Mouse (Mus musculus): ENCODE measurements around the gene Snx8. TPM values are rescaled to one million over a fixed set of nuclear protein-coding genes. Genes with fewer than 3 reads are reported as not detected.

Gene Snx8
- polyA plus RNA-seq, 1 experiment from 2014 or later: 7.9 TPM

DNA sequence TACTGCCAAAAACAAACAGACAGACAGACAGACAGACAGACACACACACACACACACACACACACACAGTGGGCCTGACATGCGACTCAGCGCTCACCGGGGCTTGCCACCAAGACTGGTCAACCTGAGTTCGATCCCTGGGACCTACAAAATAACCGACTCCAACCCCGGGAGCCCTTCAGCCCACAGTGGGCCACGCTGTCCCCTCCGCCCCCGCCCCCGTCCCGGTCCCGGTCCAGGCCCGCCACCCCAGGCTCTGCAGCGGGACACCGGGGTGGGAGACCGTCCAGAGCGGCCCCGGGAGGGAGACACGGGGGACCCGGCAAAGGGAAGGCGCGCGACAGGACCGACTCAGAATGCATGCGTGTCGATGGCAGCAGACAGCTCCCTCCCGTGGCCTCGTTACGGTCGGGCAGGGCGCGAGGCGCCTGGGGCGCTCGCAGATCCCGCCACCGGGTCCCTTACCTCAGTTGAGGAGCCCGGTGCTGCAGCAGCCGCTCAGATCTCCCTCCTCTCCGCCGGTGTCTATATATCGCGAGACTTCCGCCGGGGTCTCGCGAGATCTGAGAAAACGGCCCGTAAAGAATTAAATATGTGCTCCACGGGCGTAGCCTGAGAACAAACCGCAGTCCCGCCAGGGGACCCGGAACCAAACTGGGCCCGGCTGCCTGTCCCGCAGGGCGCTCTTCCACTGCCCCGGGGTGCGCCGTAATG is 67.9 kb downstream of the Snx8 start, which contains the start of the genes Mad1l1 and Nudt1:
Gene Mad1l1 (minus strand): TSS at position 511 of the 714 bp plus-strand sequence.
Gene Nudt1 (plus strand): TSS at position 615 of the 714 bp plus-strand sequence.
- H3K4me2 ChIP-seq (ENCODE audit: low read length): peak within 1 kb of the TSS; percentile 74
- ATAC-seq: peak; percentile 97
- H3K4me3 ChIP-seq (ENCODE audit: low read depth, low read length): peak within 1 kb of the TSS; percentile 60
- WGBS: under 1% methylated on average over 55 of the region's 60 CpGs
- 0 out of 2 replicates have a peak, but pooled peaks cover 5% of the 10 kb centered on the region for H3K36me3 ChIP-seq (ENCODE audit: control insufficient read depth, insufficient read depth, low read length)
- peaks cover 8% of the 10 kb centered on the region for H3K4me1 ChIP-seq (ENCODE audit: control insufficient read depth, insufficient read depth, low read length)
- DNase-seq (ENCODE audit: low spot score): peak; percentile 98
- peak within 1 kb of the TSS; percentile 61 for H3K27ac ChIP-seq (ENCODE audit: low read depth, low read length)
- peak within 1 kb of the TSS; percentile 99 for H3K9ac ChIP-seq (ENCODE audit: low read length)
- no peaks in the 10 kb centered on the region for H3K9me3 ChIP-seq (replicated peaks; ENCODE audit: control insufficient read depth, low read length)
- no peaks in the 10 kb centered on the region for H3K27me3 ChIP-seq (replicated peaks; ENCODE audit: control insufficient read depth, insufficient read depth, low read length)

DNA sequence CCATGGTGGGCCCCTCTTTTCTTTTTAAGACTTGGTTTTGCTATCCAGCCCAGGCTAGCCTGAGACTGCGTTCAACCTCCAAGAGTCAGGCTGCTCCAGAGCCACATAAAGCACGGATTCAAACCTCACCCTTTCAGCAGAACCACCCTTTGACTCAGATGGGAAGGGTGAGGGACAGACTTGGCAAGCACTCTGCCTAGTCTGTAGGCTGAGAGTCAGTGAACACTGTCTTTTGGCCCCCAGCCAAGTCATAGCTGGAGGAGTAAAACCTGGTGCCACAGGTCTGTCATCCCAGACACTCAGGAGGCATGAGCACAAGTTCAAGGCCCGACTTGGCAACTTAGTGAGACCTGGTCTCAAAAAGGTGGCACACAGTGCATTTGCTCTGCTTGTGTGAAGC is 72.3 kb downstream of the Snx8 start:
- H3K9ac ChIP-seq (ENCODE audit: low read length): no peak overlapping the region
- H3K27ac ChIP-seq (ENCODE audit: low read depth, low read length): no peak overlapping the region
- no peaks in the 10 kb centered on the region for H3K9me3 ChIP-seq (replicated peaks; ENCODE audit: control insufficient read depth, low read length)
- DNase-seq (ENCODE audit: low spot score): no peak
- H3K4me1 ChIP-seq (ENCODE audit: control insufficient read depth, insufficient read depth, low read length): peaks cover 8% of the 10 kb centered on the region
- no peak overlapping the region for H3K4me3 ChIP-seq (ENCODE audit: low read depth, low read length)
- ATAC-seq: no peak
- no peak overlapping the region for H3K4me2 ChIP-seq (ENCODE audit: low read length)
- no peaks in the 10 kb centered on the region for H3K27me3 ChIP-seq (replicated peaks; ENCODE audit: control insufficient read depth, insufficient read depth, low read length)
- peaks cover 32% of the 10 kb centered on the region for H3K36me3 ChIP-seq (ENCODE audit: control insufficient read depth, insufficient read depth, low read length)
- WGBS: 81% methylated on average over 3 of the region's 3 CpGs

DNA sequence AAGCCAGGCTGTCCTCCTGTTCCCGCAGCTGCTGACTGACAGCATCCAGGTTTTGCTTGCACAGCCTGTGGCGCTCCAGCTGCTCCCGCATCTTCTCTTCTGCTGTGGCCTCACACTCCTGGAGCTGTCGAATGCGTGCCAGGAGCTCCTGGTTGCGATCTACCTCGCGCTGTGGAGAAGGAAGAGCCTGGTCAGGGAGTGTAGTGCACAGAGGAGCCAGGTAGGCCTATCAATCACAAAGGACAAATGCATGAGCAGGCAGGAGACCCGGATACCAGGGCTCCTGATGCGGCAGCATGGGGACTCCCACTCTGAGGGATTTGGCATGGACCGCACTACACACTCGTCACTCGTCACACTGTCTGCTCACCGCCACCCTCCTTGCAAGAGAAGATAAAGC is 81.5 kb downstream of the Snx8 start:
- WGBS: 94% methylated on average over 14 of the region's 14 CpGs
- Histone ChIP-seq H3K9ac (ENCODE audit: low read length) (no peak overlapping the region), H3K27ac (ENCODE audit: low read depth, low read length) (no peak overlapping the region), H3K4me1 (ENCODE audit: control insufficient read depth, insufficient read depth, low read length) (no peaks in the 10 kb centered on the region), H3K4me3 (ENCODE audit: low read depth, low read length) (no peak overlapping the region), H3K9me3 (replicated peaks; ENCODE audit: control insufficient read depth, low read length) (no peaks in the 10 kb centered on the region), H3K27me3 (replicated peaks; ENCODE audit: control insufficient read depth, insufficient read depth, low read length) (no peaks in the 10 kb centered on the region), H3K36me3 (ENCODE audit: control insufficient read depth, insufficient read depth, low read length) (peaks cover 76% of the 10 kb centered on the region), H3K4me2 (ENCODE audit: low read length) (no peak overlapping the region)
- no peak for ATAC-seq
- DNase-seq (ENCODE audit: low spot score): no peak

DNA sequence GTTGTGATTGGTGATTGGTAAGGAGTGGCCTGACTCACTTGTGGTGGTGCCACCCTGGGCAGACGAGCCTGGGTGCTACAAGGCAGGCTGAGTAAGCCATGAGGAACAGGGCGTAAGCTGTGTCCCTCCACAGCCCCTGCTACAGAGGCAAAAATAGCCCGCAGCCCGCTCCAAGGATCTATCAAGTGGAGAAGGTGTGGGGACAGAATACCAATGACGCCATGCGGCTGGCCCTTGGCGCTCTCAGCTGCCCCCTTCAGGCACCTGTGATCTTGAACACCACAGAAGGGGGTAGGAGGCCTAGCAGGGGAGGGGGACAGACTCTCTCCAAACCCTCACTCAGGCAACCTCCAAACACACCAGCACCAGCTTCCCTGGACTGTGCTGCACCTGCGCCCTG is 83.0 kb downstream of the Snx8 start:
- no peak for ATAC-seq
- peaks cover 74% of the 10 kb centered on the region for H3K36me3 ChIP-seq (ENCODE audit: control insufficient read depth, insufficient read depth, low read length)
- H3K9ac ChIP-seq (ENCODE audit: low read length): no peak overlapping the region
- H3K4me3 ChIP-seq (ENCODE audit: low read depth, low read length): no peak overlapping the region
- H3K27me3 ChIP-seq (replicated peaks; ENCODE audit: control insufficient read depth, insufficient read depth, low read length): no peaks in the 10 kb centered on the region
- no peak overlapping the region for H3K4me2 ChIP-seq (ENCODE audit: low read length)
- H3K27ac ChIP-seq (ENCODE audit: low read depth, low read length): no peak overlapping the region
- no peaks in the 10 kb centered on the region for H3K4me1 ChIP-seq (ENCODE audit: control insufficient read depth, insufficient read depth, low read length)
- DNase-seq (ENCODE audit: low spot score): no peak
- H3K9me3 ChIP-seq (replicated peaks; ENCODE audit: control insufficient read depth, low read length): no peaks in the 10 kb centered on the region
- 86% methylated on average over 8 of the region's 8 CpGs for WGBS

DNA sequence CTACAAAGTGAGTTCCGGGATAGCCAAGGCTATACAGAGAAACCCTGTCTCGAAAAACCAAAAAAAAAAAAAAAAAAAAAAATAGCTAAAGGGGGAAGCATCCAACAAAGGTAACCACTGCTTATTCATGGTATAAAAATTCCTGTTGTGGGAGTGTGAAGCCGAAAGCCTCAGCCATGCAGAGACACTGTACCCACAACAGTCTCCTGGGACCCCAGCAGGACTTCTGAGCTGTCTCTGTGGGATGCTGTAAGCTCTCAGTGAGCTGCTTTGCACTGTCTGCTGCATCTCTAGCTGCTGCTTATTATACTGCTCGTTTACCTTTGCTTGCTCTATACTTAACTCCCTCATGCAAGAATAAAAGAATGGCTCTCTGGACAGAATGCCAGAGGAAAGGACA is 90.8 kb downstream of the Snx8 start:
- Histone ChIP-seq H3K27ac (ENCODE audit: low read depth, low read length) (no peak overlapping the region), H3K9me3 (replicated peaks; ENCODE audit: control insufficient read depth, low read length) (no peaks in the 10 kb centered on the region), H3K27me3 (replicated peaks; ENCODE audit: control insufficient read depth, insufficient read depth, low read length) (no peaks in the 10 kb centered on the region), H3K4me2 (ENCODE audit: low read length) (no peak overlapping the region), H3K4me1 (ENCODE audit: control insufficient read depth, insufficient read depth, low read length) (no peaks in the 10 kb centered on the region), H3K36me3 (ENCODE audit: control insufficient read depth, insufficient read depth, low read length) (peaks cover 69% of the 10 kb centered on the region), H3K9ac (ENCODE audit: low read length) (no peak overlapping the region), H3K4me3 (ENCODE audit: low read depth, low read length) (no peak overlapping the region)
- WGBS: 76% methylated on average over 4 of the region's 4 CpGs
- no peak for ATAC-seq
- DNase-seq (ENCODE audit: low spot score): no peak

DNA sequence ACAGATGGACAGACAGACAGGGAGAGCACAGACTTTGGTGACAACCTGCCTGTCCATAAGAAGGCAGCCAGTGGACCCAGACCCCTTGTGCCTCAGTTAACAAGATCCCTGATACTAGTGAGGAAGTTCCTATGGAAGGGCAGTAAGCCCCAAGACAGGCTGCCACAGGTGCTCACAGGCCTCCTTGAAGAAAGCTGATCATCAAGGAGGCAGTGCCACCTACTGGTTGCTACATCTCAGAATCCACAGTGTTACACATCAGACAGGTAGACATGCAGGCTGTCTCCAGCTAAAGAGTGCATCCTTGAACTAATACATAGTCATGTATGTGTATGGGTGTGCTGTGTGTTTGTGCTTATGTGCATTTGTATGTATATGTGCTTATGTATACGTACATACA is 96.9 kb downstream of the Snx8 start:
- Histone ChIP-seq H3K4me1 (ENCODE audit: control insufficient read depth, insufficient read depth, low read length) (no peaks in the 10 kb centered on the region), H3K27ac (ENCODE audit: low read depth, low read length) (no peak overlapping the region), H3K9me3 (replicated peaks; ENCODE audit: control insufficient read depth, low read length) (no peaks in the 10 kb centered on the region), H3K27me3 (replicated peaks; ENCODE audit: control insufficient read depth, insufficient read depth, low read length) (no peaks in the 10 kb centered on the region), H3K4me2 (ENCODE audit: low read length) (no peak overlapping the region), H3K9ac (ENCODE audit: low read length) (no peak overlapping the region), H3K4me3 (ENCODE audit: low read depth, low read length) (no peak overlapping the region), H3K36me3 (ENCODE audit: control insufficient read depth, insufficient read depth, low read length) (peaks cover 46% of the 10 kb centered on the region)
- ATAC-seq (peak; percentile 67), DNase-seq (ENCODE audit: low spot score) (peak; percentile 88)
- WGBS: 69% methylated on average over 1 of the region's 1 CpGs

Small RNA genes within 50 kb of the gene (microRNA-seq; reads per million reads assigned to microRNA genes)
- not detected for gene Mir7038

Other genes with a start within 250 kb of the Snx8 start
- 29.2 and 32.4 TPM in 2 replicates for gene Mad1l1, start 67.7 kb downstream of the Snx8 start, polyA plus RNA-seq (2014; fragmentation: Nextera tagmentation; extraction: Ambion mirVana)
- gene Nudt1, start 67.6 kb downstream of the Snx8 start, polyA plus RNA-seq (2014; fragmentation: Nextera tagmentation; extraction: Ambion mirVana): 18.3 and 24.5 TPM in 2 replicates
- gene Mrm2, start 57.4 kb downstream of the Snx8 start, polyA plus RNA-seq (2014; fragmentation: Nextera tagmentation; extraction: Ambion mirVana): 24.5 and 28.3 TPM in 2 replicates
- 97.8 and 107 TPM in 2 replicates for gene Eif3b, start 30.1 kb upstream of the Snx8 start, polyA plus RNA-seq (2014; fragmentation: Nextera tagmentation; extraction: Ambion mirVana)
- gene Gm4869, start 56.4 kb upstream of the Snx8 start, polyA plus RNA-seq (2014; fragmentation: Nextera tagmentation; extraction: Ambion mirVana): not detected in 2 replicates
- gene Chst12, start 116.3 kb upstream of the Snx8 start, polyA plus RNA-seq (2014; fragmentation: Nextera tagmentation; extraction: Ambion mirVana): 11.6 and 15.3 TPM in 2 replicates
- gene Grifin, start 175.8 kb upstream of the Snx8 start, polyA plus RNA-seq (2014; fragmentation: Nextera tagmentation; extraction: Ambion mirVana): 0.38 TPM in 1 of 2 replicates, not detected in the other
- 30.9 TPM in 2 replicates for gene Lfng, start 218.1 kb upstream of the Snx8 start, polyA plus RNA-seq (2014; fragmentation: Nextera tagmentation; extraction: Ambion mirVana)

Data from forebrain, embryonic 14.5 days (tissue).